Mouse (Mus musculus) hindbrain, embryonic 15.5 days (tissue): ENCODE measurements around the gene Adora2a. TPM values are rescaled to one million over a fixed set of nuclear protein-coding genes. Genes with fewer than 3 reads are reported as not detected.
"Not testable (repeated sequence)": the region's sequence is repeated elsewhere in the genome, so short reads cannot be mapped to it uniquely, and the experiment has no call there.

Experiments used
- ATAC-seq: fragments of 200-750 bp; cut with Nextera tagmentation; 2 replicates; pipeline ENCODE4 v1.8.0; 2017; ENCODE audit warnings: low read depth, moderate number of reproducible peaks, moderate TSS enrichment; ENCODE audit not compliant: low FRiP score
- H3K27ac ChIP-seq: fragments of 300-500 bp; sonication (generic); replicated peaks from 2 replicates; pipeline ENCODE4 v1.5.1; 2015; ENCODE audit warnings: mild to moderate bottlenecking, inconsistent platforms
- H3K27me3 ChIP-seq: fragments of 300-500 bp; sonication (generic); 2 replicates; pipeline ENCODE4 v1.6.1; 2015; ENCODE audit warnings: control low read depth, inconsistent platforms
- H3K36me3 ChIP-seq: fragments of 300-500 bp; sonication (generic); 2 replicates; pipeline ENCODE4 v1.6.1; 2015; ENCODE audit warnings: control low read depth, inconsistent platforms
- H3K4me1 ChIP-seq: fragments of 300-500 bp; sonication (generic); replicated peaks from 2 replicates; pipeline ENCODE4 v1.6.1; 2015; ENCODE audit warnings: control low read depth, inconsistent platforms
- H3K4me2 ChIP-seq: fragments of 300-500 bp; sonication (generic); 2 replicates; pipeline ENCODE4 v1.6.1; 2015; ENCODE audit warnings: moderate library complexity, mild to moderate bottlenecking, inconsistent platforms
- H3K4me3 ChIP-seq: fragments of 300-500 bp; sonication (generic); 2 replicates; pipeline ENCODE4 v1.5.1; 2015; ENCODE audit warnings: mild to moderate bottlenecking, inconsistent platforms
- H3K9ac ChIP-seq: fragments of 300-500 bp; sonication (generic); 2 replicates; pipeline ENCODE4 v1.6.1; 2015; ENCODE audit warnings: inconsistent platforms
- H3K9me3 ChIP-seq: fragments of 300-500 bp; sonication (generic); 2 replicates; pipeline ENCODE4 v1.6.1; 2016; ENCODE audit warnings: control low read depth, inconsistent platforms
- WGBS: fragments of 180-500 bp; shearing (Covaris S2); methylation state at CpG from one replicate; pipeline ENCODE4 v1.1.7; 2015; 5-methylcytosine and 5-hydroxymethylcytosine counted together
- polyA plus RNA-seq: library from polyadenylated mRNA; unstranded; fragments of >200 nt; fragmentation: Nextera tagmentation; extraction: Ambion mirVana; gene quantifications from 2 replicates; pipeline ENCODE4 v1.2.1, GENCODE M21; 2015

The Adora2a gene
- polyA plus RNA-seq, 1 experiment from 2014 or later = 3.5 TPM

GRCm38 (mm10) chr10:75328201-75328704 lies 11.6 kb downstream of the Adora2a start:
- H3K4me2 ChIP-seq = no peak overlapping the region
- ATAC-seq = no peak
- 45% methylated on average over 4 of the region's 4 CpGs for WGBS

DNA sequence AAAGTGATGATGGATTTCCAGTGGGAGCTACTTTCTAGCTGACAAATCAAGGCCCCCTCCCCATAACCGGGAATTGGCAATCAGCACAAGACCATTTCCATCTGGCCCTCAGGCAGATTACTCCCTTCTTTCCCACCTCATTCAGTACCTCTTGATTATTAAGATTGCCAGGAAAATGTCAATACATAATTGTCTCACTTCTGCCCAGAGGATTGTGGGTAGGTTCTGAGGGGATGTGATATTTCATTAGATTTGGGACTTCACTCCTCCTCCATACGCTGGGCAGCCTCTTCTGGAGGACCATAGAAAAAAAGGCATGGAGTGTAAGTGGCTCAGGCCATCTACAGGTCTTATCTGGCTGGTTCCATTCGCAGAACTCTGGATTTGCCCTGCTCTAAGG lies 15.6 kb downstream of the Adora2a start:
- H3K4me1 ChIP-seq = no peaks in the 10 kb centered on the region
- no peak overlapping the region for H3K9ac ChIP-seq
- ATAC-seq = no peak
- H3K4me3 ChIP-seq = no peak overlapping the region
- no peaks in the 10 kb centered on the region for H3K9me3 ChIP-seq
- H3K36me3 ChIP-seq = no peaks in the 10 kb centered on the region
- 78% methylated on average over 3 of the region's 3 CpGs for WGBS
- no peak overlapping the region for H3K27ac ChIP-seq
- H3K4me2 ChIP-seq = no peak overlapping the region
- H3K27me3 ChIP-seq = no peaks in the 10 kb centered on the region

More at GRCm38 (mm10) chr10:75328201-75328704, 11.6 kb downstream of the Adora2a start:
- Histone ChIP-seq H3K36me3 (no peaks in the 10 kb centered on the region), H3K9me3 (no peaks in the 10 kb centered on the region), H3K4me1 (no peaks in the 10 kb centered on the region), H3K4me3 (no peak overlapping the region), H3K9ac (no peak overlapping the region), H3K27ac (no peak overlapping the region), H3K27me3 (no peaks in the 10 kb centered on the region)

GRCm38 (mm10) chr10:75333176-75333776 lies 16.6 kb downstream of the Adora2a start:
- WGBS = 94% methylated on average over 23 of the region's 23 CpGs
- no peak for ATAC-seq
- no peaks in the 10 kb centered on the region for H3K36me3 ChIP-seq

GRCm38 (mm10) chr10:75334175-75334574 lies 17.5 kb downstream of the Adora2a start:
- H3K36me3 ChIP-seq = no peaks in the 10 kb centered on the region

More at GRCm38 (mm10) chr10:75333176-75333776, 16.6 kb downstream of the Adora2a start:
- Histone ChIP-seq H3K4me3 (no peak overlapping the region), H3K4me2 (no peak overlapping the region), H3K9ac (no peak overlapping the region), H3K27me3 (no peaks in the 10 kb centered on the region), H3K4me1 (no peaks in the 10 kb centered on the region), H3K9me3 (no peaks in the 10 kb centered on the region), H3K27ac (no peak overlapping the region)

GRCm38 (mm10) chr10:75335075-75335474 lies 18.4 kb downstream of the Adora2a start:
- Histone ChIP-seq H3K4me1 (no peaks in the 10 kb centered on the region), H3K9me3 (no peaks in the 10 kb centered on the region), H3K27me3 (no peaks in the 10 kb centered on the region), H3K4me2 (no peak overlapping the region), H3K9ac (no peak overlapping the region), H3K36me3 (no peaks in the 10 kb centered on the region), H3K27ac (no peak overlapping the region), H3K4me3 (no peak overlapping the region)
- WGBS = 92% methylated on average over 6 of the region's 6 CpGs
- ATAC-seq = no peak

More at GRCm38 (mm10) chr10:75334175-75334574, 17.5 kb downstream of the Adora2a start:
- Histone ChIP-seq H3K27ac (no peak overlapping the region), H3K9ac (no peak overlapping the region), H3K4me1 (no peaks in the 10 kb centered on the region), H3K4me3 (no peak overlapping the region), H3K4me2 (no peak overlapping the region), H3K27me3 (no peaks in the 10 kb centered on the region), H3K9me3 (no peaks in the 10 kb centered on the region)
- ATAC-seq = no peak
- 78% methylated on average over 7 of the region's 7 CpGs for WGBS

DNA sequence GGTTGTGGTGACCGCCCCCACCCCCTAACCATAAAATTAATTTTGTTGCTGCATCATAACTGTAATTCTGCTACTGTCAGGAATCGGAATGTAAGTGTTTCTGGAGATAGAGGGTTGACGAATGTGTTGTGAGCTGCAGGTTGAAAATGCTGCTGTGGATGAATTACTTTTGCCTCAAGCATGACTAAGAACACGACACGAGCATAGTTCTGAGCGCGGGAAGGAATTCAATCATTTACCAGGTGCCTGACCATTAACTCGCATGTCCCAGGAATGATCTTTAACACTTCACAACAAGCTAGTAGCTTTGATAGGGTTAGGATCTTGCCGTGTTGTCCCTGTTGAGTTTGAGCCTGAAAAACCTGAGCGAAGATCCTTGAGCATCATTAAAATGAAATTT lies 20.6 kb downstream of the Adora2a start:
- no peak for ATAC-seq
- Histone ChIP-seq H3K9ac (no peak overlapping the region), H3K4me3 (no peak overlapping the region), H3K4me1 (no peaks in the 10 kb centered on the region), H3K27me3 (no peaks in the 10 kb centered on the region), H3K4me2 (no peak overlapping the region), H3K27ac (no peak overlapping the region), H3K36me3 (no peaks in the 10 kb centered on the region), H3K9me3 (no peaks in the 10 kb centered on the region)
- WGBS = 74% methylated on average over 10 of the region's 10 CpGs

GRCm38 (mm10) chr10:75338852-75339251 lies 22.2 kb downstream of the Adora2a start:
- WGBS = 80% methylated on average over 5 of the region's 5 CpGs
- no peak for ATAC-seq
- no peaks in the 10 kb centered on the region for H3K9me3 ChIP-seq
- no peaks in the 10 kb centered on the region for H3K36me3 ChIP-seq
- H3K4me1 ChIP-seq = no peaks in the 10 kb centered on the region
- no peak overlapping the region for H3K9ac ChIP-seq
- H3K4me2 ChIP-seq = no peak overlapping the region
- H3K27me3 ChIP-seq = no peaks in the 10 kb centered on the region
- no peak overlapping the region for H3K4me3 ChIP-seq
- no peak overlapping the region for H3K27ac ChIP-seq

GRCm38 (mm10) chr10:75339377-75339776 lies 22.7 kb downstream of the Adora2a start:
- 90% methylated on average over 7 of the region's 7 CpGs for WGBS
- ATAC-seq = no peak
- H3K9me3 ChIP-seq = no peaks in the 10 kb centered on the region
- H3K4me2 ChIP-seq = no peak overlapping the region
- no peaks in the 10 kb centered on the region for H3K27me3 ChIP-seq
- no peak overlapping the region for H3K9ac ChIP-seq
- H3K4me1 ChIP-seq = no peaks in the 10 kb centered on the region
- no peak overlapping the region for H3K27ac ChIP-seq
- H3K36me3 ChIP-seq = no peaks in the 10 kb centered on the region
- no peak overlapping the region for H3K4me3 ChIP-seq

DNA sequence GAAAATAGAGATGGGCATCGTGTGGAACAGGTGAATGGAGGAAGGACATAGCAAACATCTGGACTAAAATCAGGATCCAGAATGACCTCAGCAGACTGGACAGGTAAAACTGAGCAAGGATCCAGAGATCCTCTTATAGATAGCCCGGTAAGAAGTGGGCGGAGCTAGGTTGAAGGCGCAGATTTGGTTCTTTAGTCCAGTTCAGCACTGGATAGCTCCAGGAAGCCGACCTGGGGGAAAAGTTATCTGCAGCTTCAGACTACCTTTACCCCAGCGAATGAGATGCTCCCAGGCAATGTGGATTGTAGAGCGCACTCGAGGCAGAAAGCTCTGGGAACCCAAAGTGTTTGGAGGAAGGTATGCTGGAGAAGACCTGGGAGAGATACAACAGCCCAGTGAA lies 25.3 kb downstream of the Adora2a start:
- Histone ChIP-seq H3K4me2 (no peak overlapping the region), H3K9me3 (no peaks in the 10 kb centered on the region)
- 47% methylated on average over 8 of the region's 8 CpGs for WGBS

GRCm38 (mm10) chr10:75344563-75344962 lies 27.9 kb downstream of the Adora2a start:
- not testable (repeated sequence) for H3K9ac ChIP-seq, H3K9me3 ChIP-seq, H3K36me3 ChIP-seq, H3K4me3 ChIP-seq, H3K4me2 ChIP-seq, ATAC-seq, H3K4me1 ChIP-seq, H3K27me3 ChIP-seq, H3K27ac ChIP-seq
- WGBS = 64% methylated on average over 1 of the region's 1 CpGs

More for the DNA sequence above, 25.3 kb downstream of the Adora2a start:
- H3K27ac ChIP-seq = no peak overlapping the region
- no peak overlapping the region for H3K4me3 ChIP-seq
- no peaks in the 10 kb centered on the region for H3K4me1 ChIP-seq
- no peak overlapping the region for H3K9ac ChIP-seq
- H3K27me3 ChIP-seq = no peaks in the 10 kb centered on the region
- H3K36me3 ChIP-seq = no peaks in the 10 kb centered on the region
- no peak for ATAC-seq

GRCm38 (mm10) chr10:75345265-75345664 lies 28.6 kb downstream of the Adora2a start:
- ATAC-seq = no peak
- WGBS = 51% methylated on average over 2 of the region's 2 CpGs
- H3K27ac ChIP-seq = no peak overlapping the region

DNA sequence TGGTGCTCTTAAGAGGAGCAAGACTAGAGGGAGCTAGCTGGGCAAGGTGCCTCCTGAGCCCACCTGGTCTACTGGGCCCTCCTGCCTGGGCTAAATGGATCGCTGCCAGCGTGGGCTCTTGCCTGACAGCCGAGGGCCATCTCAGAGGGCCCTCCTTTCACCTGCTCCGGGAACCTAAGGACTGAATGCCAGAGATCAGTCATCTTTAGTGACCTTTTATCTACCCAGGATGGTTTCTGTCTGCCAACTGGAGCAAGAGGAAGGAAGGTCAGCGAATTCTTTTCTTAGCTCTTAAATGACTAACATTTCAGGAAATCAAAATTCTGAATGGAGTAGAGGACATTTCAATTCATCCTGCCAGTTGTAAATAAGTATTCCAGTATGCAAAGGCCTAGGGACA lies 33.9 kb downstream of the Adora2a start:
- WGBS = 82% methylated on average over 5 of the region's 5 CpGs

More at GRCm38 (mm10) chr10:75345265-75345664, 28.6 kb downstream of the Adora2a start:
- Histone ChIP-seq H3K36me3 (no peaks in the 10 kb centered on the region), H3K9ac (no peak overlapping the region), H3K4me1 (no peaks in the 10 kb centered on the region), H3K9me3 (no peaks in the 10 kb centered on the region), H3K4me2 (no peak overlapping the region), H3K27me3 (no peaks in the 10 kb centered on the region), H3K4me3 (no peak overlapping the region)

GRCm38 (mm10) chr10:75352541-75352940 lies 35.9 kb downstream of the Adora2a start:
- Histone ChIP-seq H3K4me3 (no peak overlapping the region), H3K4me2 (no peak overlapping the region), H3K27ac (no peak overlapping the region), H3K36me3 (no peaks in the 10 kb centered on the region), H3K9me3 (no peaks in the 10 kb centered on the region), H3K4me1 (no peaks in the 10 kb centered on the region), H3K9ac (no peak overlapping the region), H3K27me3 (no peaks in the 10 kb centered on the region)
- ATAC-seq = no peak
- 95% methylated on average over 12 of the region's 12 CpGs for WGBS

More for the DNA sequence above, 33.9 kb downstream of the Adora2a start:
- ATAC-seq = no peak
- no peaks in the 10 kb centered on the region for H3K36me3 ChIP-seq
- H3K9me3 ChIP-seq = no peaks in the 10 kb centered on the region
- H3K4me3 ChIP-seq = no peak overlapping the region
- H3K4me2 ChIP-seq = no peak overlapping the region
- no peaks in the 10 kb centered on the region for H3K27me3 ChIP-seq
- H3K4me1 ChIP-seq = no peaks in the 10 kb centered on the region
- no peak overlapping the region for H3K27ac ChIP-seq
- no peak overlapping the region for H3K9ac ChIP-seq
